Comparison of ENCODE assay signal across 8 mouse cellular contexts in genomic region chr10:59949255-59949648, GRCm38 (mm10). TPM values are rescaled to one million over a fixed set of nuclear protein-coding genes. Genes with fewer than 3 reads are reported as not detected.
DNase-seq lines count a peak whose midpoint lies in the region; ATAC-seq and TF ChIP-seq lines count a peak whose summit lies in the region.

No protein-coding gene starts in this region.

- H3K36me3 ChIP-seq in embryonic facial prominence, embryonic 12.5 days = peaks cover 2% of the 10 kb centered on the region; the same call in 1 of the 2 replicates
- H3K36me3 ChIP-seq in hindbrain, postnatal 0 days (ENCODE audit: insufficient read depth, low read length) = no peaks in the 10 kb centered on the region
- H3K36me3 ChIP-seq in midbrain, embryonic 15.5 days (replicated peaks) = no peaks in the 10 kb centered on the region

- no peaks in the 10 kb centered on the region for H3K9me3 ChIP-seq in embryonic facial prominence, embryonic 12.5 days
- H3K9me3 ChIP-seq in hindbrain, postnatal 0 days (ENCODE audit: low read length) = no peaks in the 10 kb centered on the region
- no peaks in the 10 kb centered on the region for H3K9me3 ChIP-seq in midbrain, embryonic 15.5 days

- peak overlapping the region; percentile 96; the same call in 1 of the 2 replicates for H3K9ac ChIP-seq in embryonic facial prominence, embryonic 12.5 days
- H3K9ac ChIP-seq in hindbrain, postnatal 0 days (replicated peaks; ENCODE audit: low read length) = peak overlapping the region; percentile 94; the same call in 1 of the 2 replicates
- no peak overlapping the region for H3K9ac ChIP-seq in midbrain, embryonic 15.5 days

- no peak for ATAC-seq in embryonic facial prominence, embryonic 12.5 days (ENCODE audit: insufficient number of reproducible peaks, insufficient read depth, low FRiP score, low TSS enrichment)
- no peak for ATAC-seq in hindbrain, postnatal 0 days
- no peak for ATAC-seq in midbrain, embryonic 15.5 days (replicated peaks)
- ATAC-seq in frontal cortex, adult (ENCODE audit: low TSS enrichment) = no peak

- WGBS in embryonic facial prominence, embryonic 12.5 days = 84% methylated on average over 1 of the region's 1 CpGs
- 63% methylated on average over 1 of the region's 1 CpGs for WGBS in hindbrain, postnatal 0 days
- 59% methylated on average over 1 of the region's 1 CpGs for WGBS in midbrain, embryonic 15.5 days

- H3K4me2 ChIP-seq in embryonic facial prominence, embryonic 12.5 days (replicated peaks) = peak overlapping the region; percentile 98
- peak overlapping the region; percentile 95 for H3K4me2 ChIP-seq in hindbrain, postnatal 0 days (ENCODE audit: low read depth, low read length)
- H3K4me2 ChIP-seq in midbrain, embryonic 15.5 days = peak overlapping the region; percentile 94

- peak; percentile 90 to 96 for DNase-seq in adrenal gland, adult (ENCODE audit: inconsistent age in 2 of 2, low spot score in 1 of 2)
- no peak for DNase-seq in adrenal gland, postnatal 4 days (ENCODE audit: low spot score in 2 of 2)
- DNase-seq in A20 (ENCODE audit: low read depth, low spot score) = peak; percentile 28
- no peak for DNase-seq in hindbrain, postnatal 0 days (ENCODE audit: low spot score)
- DNase-seq in layer of hippocampus, adult 8-10 months (ENCODE audit: low spot score in 2 of 2) = no peak

- no peaks in the 10 kb centered on the region for H3K27me3 ChIP-seq in embryonic facial prominence, embryonic 12.5 days
- H3K27me3 ChIP-seq in hindbrain, postnatal 0 days (ENCODE audit: insufficient read depth, low read length) = no peaks in the 10 kb centered on the region
- no peaks in the 10 kb centered on the region for H3K27me3 ChIP-seq in midbrain, embryonic 15.5 days (replicated peaks)

- peak overlapping the region; percentile 92 for H3K4me3 ChIP-seq in embryonic facial prominence, embryonic 12.5 days
- H3K4me3 ChIP-seq in hindbrain, postnatal 0 days (ENCODE audit: low read length) = peak overlapping the region; percentile 86
- peak overlapping the region; percentile 75 for H3K4me3 ChIP-seq in midbrain, embryonic 15.5 days

- H3K4me1 ChIP-seq in embryonic facial prominence, embryonic 12.5 days = peaks cover 31% of the 10 kb centered on the region
- no peaks in the 10 kb centered on the region for H3K4me1 ChIP-seq in hindbrain, postnatal 0 days (ENCODE audit: insufficient read depth, low read length)
- peaks cover 30% of the 10 kb centered on the region for H3K4me1 ChIP-seq in midbrain, embryonic 15.5 days

- peak overlapping the region; percentile 76 for H3K27ac ChIP-seq in embryonic facial prominence, embryonic 12.5 days
- H3K27ac ChIP-seq in hindbrain, postnatal 0 days = peak overlapping the region; percentile 98; the same call in 1 of the 2 replicates
- H3K27ac ChIP-seq in midbrain, embryonic 15.5 days = peak overlapping the region; percentile 21; the same call in 1 of the 2 replicates

- no peak for TF ChIP-seq CTCF in hindbrain, postnatal 0 days (IDR thresholded peaks at IDR 0.05; ENCODE audit: low read depth)

RNA-seq across cellular contexts. Expression of gene Ddit4, which starts 2.4 kb away (rescaled TPM):
- total RNA-seq in adrenal gland, postnatal 4 days (2021) = 10 to 100 TPM; 59.7 to 80.6 TPM
- polyA plus RNA-seq in embryonic facial prominence, embryonic 12.5 days (2016; fragmentation: Nextera tagmentation; extraction: Ambion mirVana) = 81.2 and 92.3 TPM in 2 replicates
- 55.9 and 76.6 TPM in 2 replicates for total RNA-seq in hindbrain, postnatal 0 days (2014; rRNA removed)
- 55.2 and 56.9 TPM in 2 replicates for polyA plus RNA-seq in hindbrain, postnatal 0 days (2015; fragmentation: Nextera tagmentation; extraction: Ambion mirVana)
- polyA plus RNA-seq in midbrain, embryonic 15.5 days (2015; fragmentation: Nextera tagmentation; extraction: Ambion mirVana) = 52.6 and 59.4 TPM in 2 replicates
- total RNA-seq in layer of hippocampus, adult 8-10 months (2022) = 10 to 100 TPM; 51.3 to 71.6 (median 61.4) TPM

RNA-seq across cellular contexts. Expression of gene Ascc1, which starts 53.4 kb away (rescaled TPM):
- total RNA-seq in adrenal gland, postnatal 4 days (2021) = 10 to 100 TPM; 35.7 to 38.0 TPM
- polyA plus RNA-seq in embryonic facial prominence, embryonic 12.5 days (2016; fragmentation: Nextera tagmentation; extraction: Ambion mirVana) = 41.8 and 41.9 TPM in 2 replicates
- 10.6 and 11.5 TPM in 2 replicates for total RNA-seq in hindbrain, postnatal 0 days (2014; rRNA removed)
- polyA plus RNA-seq in hindbrain, postnatal 0 days (2015; fragmentation: Nextera tagmentation; extraction: Ambion mirVana) = 41.8 and 42.9 TPM in 2 replicates
- polyA plus RNA-seq in midbrain, embryonic 15.5 days (2015; fragmentation: Nextera tagmentation; extraction: Ambion mirVana) = 47.4 and 48.7 TPM in 2 replicates
- 10 to 100 TPM; 17.0 to 19.1 (median 17.7) TPM for total RNA-seq in layer of hippocampus, adult 8-10 months (2022)

RNA-seq across cellular contexts. Expression of gene Anapc16, which starts 53.7 kb away (rescaled TPM):
- 10 to 100 TPM; 82.2 to 88.4 TPM for total RNA-seq in adrenal gland, postnatal 4 days (2021)
- polyA plus RNA-seq in embryonic facial prominence, embryonic 12.5 days (2016; fragmentation: Nextera tagmentation; extraction: Ambion mirVana) = 125 TPM in 2 replicates
- 62.6 and 70.1 TPM in 2 replicates for total RNA-seq in hindbrain, postnatal 0 days (2014; rRNA removed)
- 132 and 133 TPM in 2 replicates for polyA plus RNA-seq in hindbrain, postnatal 0 days (2015; fragmentation: Nextera tagmentation; extraction: Ambion mirVana)
- polyA plus RNA-seq in midbrain, embryonic 15.5 days (2015; fragmentation: Nextera tagmentation; extraction: Ambion mirVana) = 106 and 109 TPM in 2 replicates
- total RNA-seq in layer of hippocampus, adult 8-10 months (2022) = 10 to 100 TPM; 66.2 to 69.6 (median 67.9) TPM

Comparison
In these comparisons a context has a peak if more than half of its experiments do, and no peak if none do; other contexts are left out.
1. DNase-seq: peak in adrenal gland, adult (2 of 2) and A20 (single experiment); none in adrenal gland, postnatal 4 days (0 of 2), hindbrain, postnatal 0 days (single experiment) and layer of hippocampus, adult 8-10 months (0 of 2).
2. H3K27ac ChIP-seq: peak in every context shown above with its lines; median percentile 98 in hindbrain, postnatal 0 days; 76 in embryonic facial prominence, embryonic 12.5 days; 21 in midbrain, embryonic 15.5 days.
3. Peak in every context shown above with its lines, with median percentiles within 50 percentile points of each other: H3K4me2 ChIP-seq and H3K4me3 ChIP-seq.